Mouse (Mus musculus) cerebellum, postnatal 36 days (tissue): ENCODE measurements around the gene Jarid2.

ENCODE experiments used
- DNase-seq, 2 experiments: peaks; one replicate each; pipeline ENCODE4 v3.0.0; 2021 to 2022; ENCODE audit warnings: mixed read lengths in 2 of 2

Jarid2 gene

GRCm38 (mm10) chr13:44784551-44784950, 55.3 kb downstream of the Jarid2 start:
- DNase-seq, result no peak

- DNase-seq, result peak; percentile 45 to 52
Measured at GRCm38 (mm10) chr13:44786291-44786690, 57.0 kb downstream of the Jarid2 start.

- no peak for DNase-seq
Measured at GRCm38 (mm10) chr13:44788352-44789125, 59.3 kb downstream of the Jarid2 start.

GRCm38 (mm10) chr13:44789982-44790381, 60.7 kb downstream of the Jarid2 start:
- DNase-seq, result no peak

GRCm38 (mm10) chr13:44792361-44792892, 63.2 kb downstream of the Jarid2 start:
- DNase-seq, result no peak

GRCm38 (mm10) chr13:44795891-44796290, 66.6 kb downstream of the Jarid2 start:
- no peak for DNase-seq

- peak; percentile 38 for DNase-seq
Measured at GRCm38 (mm10) chr13:44796775-44797174, 67.5 kb downstream of the Jarid2 start.

- no peak for DNase-seq
Measured at GRCm38 (mm10) chr13:44798280-44798679, 69.0 kb downstream of the Jarid2 start.

- no peak for DNase-seq
Measured at GRCm38 (mm10) chr13:44799166-44799565, 69.9 kb downstream of the Jarid2 start.

GRCm38 (mm10) chr13:44800059-44800458, 70.8 kb downstream of the Jarid2 start:
- DNase-seq, result no peak

- DNase-seq, result peak; percentile 41 to 52
Measured at GRCm38 (mm10) chr13:44804876-44805275, 75.6 kb downstream of the Jarid2 start.

- DNase-seq, result no peak
Measured at GRCm38 (mm10) chr13:44808307-44808706, 79.0 kb downstream of the Jarid2 start.

- no peak for DNase-seq
Measured at GRCm38 (mm10) chr13:44811021-44811420, 81.7 kb downstream of the Jarid2 start.

GRCm38 (mm10) chr13:44811601-44812000, 82.3 kb downstream of the Jarid2 start:
- DNase-seq, result no peak

- no peak for DNase-seq
Measured at GRCm38 (mm10) chr13:44812381-44812780, 83.1 kb downstream of the Jarid2 start.

GRCm38 (mm10) chr13:44819400-44819799, 90.1 kb downstream of the Jarid2 start:
- no peak for DNase-seq

GRCm38 (mm10) chr13:44822578-44822977, 93.3 kb downstream of the Jarid2 start:
- no peak for DNase-seq

GRCm38 (mm10) chr13:44828903-44829302, 99.6 kb downstream of the Jarid2 start:
- no peak for DNase-seq

- DNase-seq, result no peak
Measured at GRCm38 (mm10) chr13:44832104-44832503, 102.8 kb downstream of the Jarid2 start.

GRCm38 (mm10) chr13:44832866-44833265, 103.6 kb downstream of the Jarid2 start:
- DNase-seq, result no peak

- DNase-seq, result peak; percentile 16 to 62
Measured at GRCm38 (mm10) chr13:44833353-44833752, 104.1 kb downstream of the Jarid2 start.

- no peak for DNase-seq
Measured at GRCm38 (mm10) chr13:44837445-44837844, 108.2 kb downstream of the Jarid2 start.

GRCm38 (mm10) chr13:44839866-44840835, 110.9 kb downstream of the Jarid2 start:
- peak; percentile 79 for DNase-seq
